Mouse (Mus musculus) kidney, postnatal 0 days (tissue): ENCODE data around the gene Zmiz1. TPM values are rescaled to one million over a fixed set of nuclear protein-coding genes. Genes with fewer than 3 reads are reported as not detected.

ENCODE experiments used
- ATAC-seq: fragments of 200-750 bp; cut with Nextera tagmentation; replicated peaks from 2 replicates; pipeline ENCODE4 v1.8.0; 2017; ENCODE audit warnings: low read depth, moderate number of reproducible peaks, moderate TSS enrichment, moderate library complexity; ENCODE audit not compliant: low FRiP score
- DNase-seq: peaks from one replicate; pipeline ENCODE4 v3.0.0-alpha.2; 2016; ENCODE audit warnings: low spot score
- H3K27ac ChIP-seq: fragments of 300-500 bp; sonication (generic); 2 replicates; pipeline ENCODE4 v1.5.1; 2014; ENCODE audit warnings: mild to moderate bottlenecking
- H3K27me3 ChIP-seq: fragments of 300-500 bp; sonication (generic); 2 replicates; pipeline ENCODE4 v1.6.1; 2014; ENCODE audit warnings: low read length, mixed read lengths; ENCODE audit not compliant: insufficient read depth
- H3K36me3 ChIP-seq: fragments of 300-500 bp; sonication (generic); 2 replicates; pipeline ENCODE4 v1.6.1; 2014; ENCODE audit warnings: low read length, mixed read lengths; ENCODE audit not compliant: insufficient read depth
- H3K4me1 ChIP-seq: fragments of 300-500 bp; sonication (generic); replicated peaks from 2 replicates; pipeline ENCODE4 v1.6.1; 2014; ENCODE audit warnings: antibody characterized with exemption, low read length, mixed read lengths; ENCODE audit not compliant: insufficient read depth
- H3K4me2 ChIP-seq: fragments of 300-500 bp; sonication (generic); 2 replicates; pipeline ENCODE4 v1.6.1; 2014; ENCODE audit warnings: mild to moderate bottlenecking, low read length, moderate library complexity, mixed read lengths
- H3K4me3 ChIP-seq: fragments of 300-500 bp; sonication (generic); replicated peaks from 2 replicates; pipeline ENCODE4 v1.5.1; 2014; ENCODE audit warnings: low read depth, low read length
- H3K9ac ChIP-seq: fragments of 300-500 bp; sonication (generic); 2 replicates; pipeline ENCODE4 v1.6.1; 2014; ENCODE audit warnings: low read depth, low read length
- H3K9me3 ChIP-seq: fragments of 300-500 bp; sonication (generic); replicated peaks from 2 replicates; pipeline ENCODE4 v1.6.1; 2016; ENCODE audit warnings: low read length, inconsistent platforms, mixed read lengths
- CTCF ChIP-seq: IDR thresholded peaks from 2 replicates; pipeline ENCODE4 v1.5.1; 2016; ENCODE audit warnings: antibody characterized with exemption, low read depth, mild to moderate bottlenecking, moderate library complexity
- WGBS: fragments of 180-500 bp; shearing (Covaris S2); extraction: QIAGEN DNeasy Blood & Tissue Kit; methylation state at CpG from one replicate; pipeline ENCODE4 v1.1.7; 2014; 5-methylcytosine and 5-hydroxymethylcytosine counted together
- polyA plus RNA-seq: library from polyadenylated mRNA; unstranded; fragments of >200 nt; fragmentation: Nextera tagmentation; extraction: Ambion mirVana; gene quantifications from 2 replicates; pipeline ENCODE4 v1.2.1, GENCODE M21; 2015

Zmiz1 gene
- polyA plus RNA-seq, 1 experiment from 2014 or later = 25.0 TPM

DNA sequence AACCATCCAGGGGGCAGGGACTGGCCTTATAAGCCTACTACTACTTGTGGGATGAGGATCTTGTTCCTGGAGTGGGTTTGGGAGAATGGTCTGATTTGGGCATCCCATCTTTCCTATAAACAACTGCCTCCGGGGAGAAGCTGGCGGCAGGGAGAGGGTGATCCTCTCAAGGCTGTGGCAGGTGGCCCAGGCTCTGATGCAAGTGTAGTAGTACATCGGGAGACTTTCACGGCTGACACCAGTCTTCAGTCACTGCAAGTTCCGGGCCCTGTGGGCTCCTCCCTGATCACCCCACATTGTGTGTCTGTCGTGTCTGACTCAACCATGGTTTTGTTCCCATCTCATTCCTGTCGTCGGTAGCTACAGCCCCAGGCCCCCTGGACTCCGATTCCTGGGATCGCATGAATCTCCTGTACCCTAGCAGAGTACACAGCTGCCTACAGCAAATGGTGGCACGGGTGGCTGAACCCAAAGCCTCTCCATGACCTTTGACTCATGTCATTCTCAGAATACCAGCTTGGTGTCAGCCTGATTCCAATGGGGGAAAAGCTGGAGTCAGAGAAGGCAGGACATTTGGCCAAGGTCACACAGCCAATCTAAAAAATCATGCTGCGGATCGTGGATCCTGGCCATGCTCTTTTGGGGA lies 49.2 kb downstream of the Zmiz1 start:
- peaks cover 32% of the 10 kb centered on the region for H3K4me1 ChIP-seq
- no peak for TF ChIP-seq CTCF
- H3K4me3 ChIP-seq = no peak overlapping the region
- DNase-seq (no peak), ATAC-seq (no peak)
- H3K4me2 ChIP-seq = no peak overlapping the region
- no peaks in the 10 kb centered on the region for H3K9me3 ChIP-seq
- H3K9ac ChIP-seq = no peak overlapping the region
- peak overlapping the region; percentile 47; the same call in 1 of the 2 replicates for H3K27ac ChIP-seq
- no peaks in the 10 kb centered on the region for H3K27me3 ChIP-seq
- H3K36me3 ChIP-seq = peaks cover 17% of the 10 kb centered on the region
- WGBS = 66% methylated on average over 13 of the region's 13 CpGs

DNA sequence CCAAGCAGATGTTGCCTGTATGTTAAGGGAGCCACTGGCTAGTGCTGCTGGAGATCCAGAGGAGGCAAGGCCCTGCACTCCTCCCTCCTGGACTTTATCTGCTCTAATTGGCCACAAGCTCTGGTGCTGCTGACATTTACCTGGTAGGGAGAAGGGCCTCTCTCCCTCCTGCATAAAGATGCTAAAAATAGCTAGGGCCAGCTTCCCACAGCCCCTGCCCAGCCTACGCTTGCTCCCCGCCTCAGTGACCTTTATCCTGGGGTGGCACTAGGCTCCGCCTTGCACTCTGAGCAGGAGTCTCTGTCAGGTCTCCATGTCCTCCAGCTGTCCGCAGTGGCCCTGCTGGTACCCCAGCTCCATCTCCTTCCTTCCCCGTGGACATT lies 49.8 kb downstream of the Zmiz1 start:
- Histone ChIP-seq H3K27ac (peak overlapping the region; percentile 47; the same call in 1 of the 2 replicates), H3K4me3 (no peak overlapping the region), H3K36me3 (peaks cover 16% of the 10 kb centered on the region), H3K4me2 (no peak overlapping the region), H3K9me3 (no peaks in the 10 kb centered on the region), H3K27me3 (no peaks in the 10 kb centered on the region), H3K4me1 (peaks cover 33% of the 10 kb centered on the region), H3K9ac (no peak overlapping the region)
- ATAC-seq = no peak
- no peak for TF ChIP-seq CTCF
- no peak for DNase-seq
- 65% methylated on average over 5 of the region's 5 CpGs for WGBS

DNA sequence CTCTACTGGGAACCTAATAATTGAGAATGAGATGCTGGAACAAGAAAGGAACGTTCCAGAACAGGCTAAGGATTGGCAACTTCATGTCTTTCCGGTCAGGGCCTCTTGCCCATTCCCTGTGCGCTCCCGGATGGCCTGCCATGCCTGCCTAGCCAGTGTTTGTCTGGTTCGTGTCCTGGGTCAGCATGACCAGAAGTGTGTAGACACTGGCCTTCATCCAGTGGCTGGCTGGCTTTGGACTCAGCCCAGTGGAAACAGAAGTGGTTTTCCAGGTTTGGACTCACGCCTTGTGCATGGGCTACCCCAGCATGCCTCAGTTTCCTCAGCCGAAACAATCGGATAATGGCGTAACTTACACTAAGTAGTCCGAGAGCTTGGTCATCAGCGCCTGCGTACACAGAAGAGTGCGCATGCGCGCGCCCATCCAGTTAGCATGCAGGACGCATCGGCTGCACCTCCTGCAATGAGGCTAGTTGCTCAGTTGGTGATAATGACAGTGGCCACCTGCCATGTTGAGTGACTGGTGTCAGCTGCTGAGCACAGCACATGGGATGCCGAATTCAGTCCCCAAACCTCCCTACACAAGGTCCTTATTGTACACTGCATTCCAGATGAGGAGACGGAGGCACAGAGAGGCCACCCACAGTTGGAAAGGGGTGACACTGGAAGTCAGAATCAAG lies 50.6 kb downstream of the Zmiz1 start:
- peaks cover 33% of the 10 kb centered on the region for H3K4me1 ChIP-seq
- no peak for DNase-seq
- no peak for ATAC-seq
- 88% methylated on average over 20 of the region's 20 CpGs for WGBS
- TF ChIP-seq CTCF = no peak
- no peaks in the 10 kb centered on the region for H3K27me3 ChIP-seq
- no peak overlapping the region for H3K9ac ChIP-seq
- peaks cover 10% of the 10 kb centered on the region for H3K36me3 ChIP-seq
- H3K4me3 ChIP-seq = no peak overlapping the region
- no peaks in the 10 kb centered on the region for H3K9me3 ChIP-seq
- no peak overlapping the region for H3K27ac ChIP-seq
- H3K4me2 ChIP-seq = no peak overlapping the region

DNA sequence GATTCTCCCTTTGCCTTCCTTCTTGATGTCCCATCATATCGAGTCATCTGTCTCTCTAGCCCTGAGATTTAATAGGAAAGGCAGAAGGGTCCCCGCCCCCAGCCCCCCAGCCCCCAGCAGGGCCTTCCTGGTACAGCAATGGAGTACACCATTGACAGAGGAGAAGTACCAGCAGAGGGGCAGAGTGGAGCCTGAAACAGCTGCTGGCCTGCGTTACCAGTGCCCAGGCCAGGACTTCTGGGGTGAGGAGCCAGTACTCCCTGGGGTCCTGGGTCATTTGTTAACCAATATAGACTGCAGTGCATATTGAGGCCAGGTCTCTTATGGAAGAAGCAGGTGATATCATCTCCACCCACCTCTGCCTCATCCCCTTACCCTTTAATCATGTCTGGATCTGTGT lies 51.4 kb downstream of the Zmiz1 start:
- Histone ChIP-seq H3K27ac (no peak overlapping the region), H3K4me2 (no peak overlapping the region), H3K36me3 (peaks cover 7% of the 10 kb centered on the region), H3K4me3 (no peak overlapping the region), H3K27me3 (no peaks in the 10 kb centered on the region), H3K9me3 (no peaks in the 10 kb centered on the region), H3K4me1 (peaks cover 33% of the 10 kb centered on the region), H3K9ac (no peak overlapping the region)
- 66% methylated on average over 3 of the region's 3 CpGs for WGBS
- no peak for DNase-seq
- no peak for TF ChIP-seq CTCF
- no peak for ATAC-seq

DNA sequence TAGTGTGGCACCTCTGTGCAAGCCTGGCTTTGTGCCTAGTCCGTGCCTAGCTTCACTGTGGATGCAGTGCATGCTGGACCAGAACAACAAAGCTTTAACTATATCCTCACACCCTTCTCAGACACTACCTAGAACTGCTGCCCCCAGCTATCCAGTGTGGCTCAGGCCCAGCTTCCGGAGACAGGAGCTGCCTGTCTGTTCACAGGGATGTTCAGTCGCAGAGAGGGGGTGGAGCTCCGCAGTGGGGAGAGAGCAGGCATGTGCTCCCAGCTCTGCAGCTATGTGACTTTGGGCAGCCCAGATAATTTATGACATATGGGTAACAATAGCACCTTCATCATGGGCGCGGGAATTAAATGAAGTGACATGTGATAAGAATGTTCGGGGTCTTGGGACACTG lies 52.0 kb downstream of the Zmiz1 start:
- ATAC-seq (no peak), DNase-seq (no peak)
- H3K36me3 ChIP-seq = peaks cover 2% of the 10 kb centered on the region
- H3K4me1 ChIP-seq = peaks cover 38% of the 10 kb centered on the region
- no peak for TF ChIP-seq CTCF
- 0 out of 2 replicates have a peak overlapping the region, but pooled peaks have one; percentile 18 for H3K9ac ChIP-seq
- H3K27ac ChIP-seq = no peak overlapping the region
- no peak overlapping the region for H3K4me2 ChIP-seq
- no peak overlapping the region for H3K4me3 ChIP-seq
- no peaks in the 10 kb centered on the region for H3K9me3 ChIP-seq
- no peaks in the 10 kb centered on the region for H3K27me3 ChIP-seq
- 37% methylated on average over 7 of the region's 7 CpGs for WGBS

DNA sequence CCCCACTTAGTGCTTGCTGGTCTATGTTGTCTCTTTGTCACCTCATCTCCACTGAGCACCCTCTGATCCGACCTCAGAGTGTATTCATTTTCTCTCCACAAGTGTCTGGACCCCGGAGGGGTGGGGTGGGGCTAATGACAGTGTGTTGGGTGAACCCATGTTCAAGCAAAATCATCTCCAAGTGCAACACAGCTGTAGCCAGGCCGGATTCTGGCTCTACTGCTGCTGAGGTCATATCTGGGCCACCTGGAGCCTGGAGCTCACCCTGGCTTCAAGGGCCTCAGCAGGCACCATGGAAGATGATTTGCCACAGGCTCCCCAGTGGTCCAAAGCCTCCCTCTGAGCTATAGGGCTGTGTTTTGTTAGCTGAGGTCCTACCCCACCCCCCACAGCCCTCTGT lies 52.6 kb downstream of the Zmiz1 start:
- TF ChIP-seq CTCF = no peak
- Histone ChIP-seq H3K4me3 (no peak overlapping the region), H3K36me3 (no peaks in the 10 kb centered on the region; the same call in none of the 2 replicates), H3K4me2 (no peak overlapping the region), H3K9ac (no peak overlapping the region), H3K9me3 (no peaks in the 10 kb centered on the region), H3K27me3 (no peaks in the 10 kb centered on the region), H3K4me1 (peaks cover 43% of the 10 kb centered on the region), H3K27ac (no peak overlapping the region)
- no peak for ATAC-seq
- WGBS = 38% methylated on average over 3 of the region's 3 CpGs
- DNase-seq = no peak
